Mouse (Mus musculus) liver, embryonic 14.5 days (tissue): ENCODE results near the gene Dck.
"Not testable (repeated sequence)": the region's sequence is repeated elsewhere in the genome, so short reads cannot be mapped to it uniquely, and the experiment has no call there.

Source experiments
- CTCF ChIP-seq: IDR thresholded peaks from 2 replicates; pipeline ENCODE4 v1.5.1; 2016; ENCODE audit warnings: antibody characterized with exemption, low read depth, control low read depth
- EP300 ChIP-seq: IDR thresholded peaks from 2 replicates; pipeline ENCODE4 v1.6.1; 2016; ENCODE audit warnings: antibody characterized with exemption, low read depth

- not testable (repeated sequence) for TF ChIP-seq CTCF
- TF ChIP-seq EP300: peak; percentile 38; the same call in 1 of the 2 replicates
Measured at GRCm38 (mm10) chr5:88741065-88741464, 23.7 kb upstream of the Dck start.
